Mouse (Mus musculus) spleen, adult 2 months (tissue): ENCODE results near the gene Nfic.

Source experiments
- CTCF ChIP-seq: fragments of 200-500 bp; IDR thresholded peaks from 2 replicates; pipeline ENCODE4 v1.5.1; 2011; ENCODE audit warnings: mild to moderate bottlenecking, inconsistent platforms; ENCODE audit not compliant: insufficient read depth, insufficient read length, insufficient replicate concordance; ENCODE audit errors: extremely low read depth
- POLR2A ChIP-seq: fragments of 200-500 bp; IDR thresholded peaks from 2 replicates; pipeline ENCODE4 v1.6.1; 2011; ENCODE audit warnings: low read depth, low read length, inconsistent platforms

- TF ChIP-seq POLR2A, result no peak
- no peak for TF ChIP-seq CTCF
Observed at GRCm38 (mm10) chr10:81400371-81401204, 54.8 kb downstream of the Nfic start.
